Mouse (Mus musculus) cerebellum, postnatal 4 days (tissue): ENCODE measurements around the gene Rbm38.

Experiments
- DNase-seq, 2 experiments: peaks; one replicate each; pipeline ENCODE4 v3.0.0; 2022; ENCODE audit warnings: low spot score in 2 of 2, mixed read lengths in 1 of 2

Gene Rbm38

DNA sequence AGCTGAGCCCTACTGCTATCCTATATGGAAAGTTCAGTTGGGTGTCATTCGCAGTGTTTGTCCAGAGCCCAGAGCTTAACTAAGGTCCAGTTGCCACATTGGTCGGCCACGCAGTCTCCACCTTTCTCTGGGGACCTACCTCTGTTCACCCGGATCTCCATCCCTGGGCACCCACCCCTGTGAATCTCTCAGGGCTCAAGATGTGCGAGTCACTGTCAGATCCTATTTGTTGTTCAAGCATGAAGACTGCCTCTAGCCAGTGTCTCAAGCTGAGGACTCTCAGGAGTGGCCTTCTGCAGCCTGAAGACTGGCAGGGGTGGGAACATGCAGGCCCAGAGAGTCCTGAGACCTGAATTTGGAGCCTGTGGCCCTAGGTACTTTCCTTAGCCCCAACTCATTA lies 15.8 kb downstream of the Rbm38 start:
- no peak for DNase-seq

DNA sequence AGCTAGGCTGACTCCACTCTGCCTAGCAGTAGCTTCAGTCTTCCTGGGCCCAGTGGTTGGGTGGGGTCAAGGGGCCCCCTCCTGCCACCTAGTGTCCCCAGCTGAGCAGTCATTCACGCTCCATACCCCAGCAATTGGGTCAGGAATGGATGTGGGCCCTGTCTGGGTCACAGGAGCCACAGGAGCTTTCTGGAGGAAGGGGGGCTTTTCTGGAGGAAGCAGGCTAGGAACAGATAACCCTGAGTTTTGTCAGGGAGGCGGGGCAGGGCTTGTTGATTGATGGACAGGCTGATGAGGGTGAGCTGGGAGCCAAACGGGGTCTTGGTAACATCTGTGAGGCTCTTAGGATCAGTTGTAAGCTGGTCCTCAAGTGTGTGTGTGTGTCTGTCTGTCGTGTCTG lies 16.3 kb downstream of the Rbm38 start:
- no peak for DNase-seq

DNA sequence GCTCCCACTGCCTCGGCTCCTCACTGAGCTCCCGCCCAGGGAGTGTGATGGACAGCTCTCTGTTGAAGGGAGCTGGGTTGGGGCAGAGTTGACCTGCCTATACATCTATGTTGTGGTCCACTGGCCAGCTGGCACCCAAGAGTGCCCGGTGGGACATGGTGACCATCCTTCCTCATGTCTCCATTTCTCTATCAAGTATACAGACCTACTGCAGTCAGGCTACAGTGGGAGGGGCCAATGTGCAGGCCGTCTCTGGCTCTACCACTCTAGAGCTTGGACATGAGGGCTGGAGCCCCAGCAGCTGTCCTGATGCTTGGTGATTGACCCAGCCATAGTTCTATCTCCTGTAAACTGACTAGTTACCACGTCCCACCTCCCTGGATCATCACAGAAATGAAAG lies 17.0 kb downstream of the Rbm38 start:
- DNase-seq, result no peak

DNA sequence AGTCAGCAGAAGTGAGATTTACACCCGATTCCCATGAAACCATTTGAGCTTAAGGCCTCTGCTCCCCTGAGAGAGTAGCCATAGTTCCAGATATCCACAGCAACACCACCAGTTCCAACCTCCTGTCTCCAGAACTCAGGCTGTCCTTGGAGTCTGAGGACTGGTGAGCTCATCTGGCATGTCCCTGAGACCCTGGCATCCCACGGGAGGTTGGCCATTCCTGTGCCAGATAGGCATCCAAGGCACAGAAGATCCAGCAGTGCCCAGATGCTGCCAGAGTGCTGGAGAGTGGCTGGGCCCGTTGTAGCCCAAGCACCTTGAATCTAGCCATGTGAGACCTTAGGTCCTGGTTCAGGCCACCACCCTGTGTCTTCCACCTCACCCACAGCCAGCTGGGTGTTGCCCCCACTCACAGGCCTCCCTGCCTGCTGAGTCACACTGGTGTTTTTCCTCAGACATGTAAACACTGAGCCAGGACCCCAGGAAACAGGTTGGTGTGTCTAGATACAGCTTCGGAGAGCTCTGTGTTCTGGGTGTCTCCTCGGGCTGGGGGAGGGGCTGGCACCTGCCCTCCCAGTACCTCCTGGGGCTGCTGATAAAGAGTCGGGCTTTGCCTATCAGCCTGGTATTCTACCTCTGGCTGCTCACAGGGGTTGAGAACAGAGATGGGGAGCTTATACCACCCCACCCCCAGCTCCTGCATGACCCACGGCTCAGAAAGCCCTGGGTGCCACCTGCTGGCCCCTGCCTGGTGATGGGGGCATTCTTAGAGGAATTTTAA lies 17.7 kb downstream of the Rbm38 start:
- no peak for DNase-seq

DNA sequence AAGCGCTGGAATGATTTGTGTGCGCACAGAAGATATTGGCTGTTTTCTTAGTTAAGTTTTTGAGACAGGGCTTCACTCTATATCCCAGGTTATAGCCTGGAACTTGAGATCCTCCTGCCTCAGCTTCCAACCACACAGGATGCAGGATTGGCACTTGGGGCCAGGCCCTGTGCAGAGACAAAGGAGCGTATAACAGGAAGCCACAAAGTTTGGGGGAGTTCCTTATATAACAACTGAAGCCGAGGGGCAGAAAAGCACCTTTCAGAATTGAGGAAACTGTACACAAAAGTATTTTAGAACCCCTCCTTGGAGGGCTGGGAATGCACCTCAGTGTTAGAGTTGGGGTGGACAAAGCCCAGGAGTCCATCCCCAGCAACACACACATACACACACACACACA lies 18.7 kb downstream of the Rbm38 start:
- no peak for DNase-seq

DNA sequence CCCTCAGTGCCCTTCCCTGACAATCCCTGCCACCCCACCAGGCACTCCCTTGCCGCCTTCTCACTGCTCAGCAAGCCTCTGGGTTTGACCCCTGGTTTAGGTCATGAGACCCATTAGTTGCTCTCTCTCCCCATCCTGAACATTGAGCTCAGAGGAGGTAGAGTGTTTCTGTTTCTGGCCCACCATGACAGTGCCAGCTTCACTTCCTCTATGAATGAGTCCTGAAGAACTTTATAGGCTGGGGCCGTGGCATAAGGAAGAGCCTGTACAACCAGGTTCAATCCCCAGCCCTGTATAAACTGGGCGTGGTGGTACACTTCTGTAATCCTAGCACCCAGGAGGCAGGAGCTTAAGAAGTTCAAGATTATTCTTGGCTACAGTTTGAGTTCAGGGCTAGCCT lies 20.5 kb downstream of the Rbm38 start:
- no peak for DNase-seq

DNA sequence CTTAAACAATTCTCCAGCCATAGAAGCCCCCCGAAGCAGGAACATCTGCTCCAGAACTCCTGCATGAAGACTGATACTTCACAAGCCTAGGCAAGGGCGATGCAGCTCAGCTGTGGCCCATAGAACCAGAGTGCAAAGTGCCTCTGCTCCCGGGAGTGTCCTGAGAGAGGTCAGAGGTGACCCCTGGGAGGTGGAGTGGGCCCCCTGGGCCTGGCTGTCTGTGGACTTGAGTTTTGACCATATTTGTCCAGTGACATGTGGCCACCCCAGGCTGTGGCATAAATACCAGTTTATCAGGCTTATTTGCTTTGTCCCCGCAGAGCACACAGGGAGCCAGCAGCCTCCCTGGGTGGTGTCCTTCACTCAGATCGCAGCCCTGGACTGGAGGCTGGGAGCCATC lies 20.9 kb downstream of the Rbm38 start:
- DNase-seq, result no peak

DNA sequence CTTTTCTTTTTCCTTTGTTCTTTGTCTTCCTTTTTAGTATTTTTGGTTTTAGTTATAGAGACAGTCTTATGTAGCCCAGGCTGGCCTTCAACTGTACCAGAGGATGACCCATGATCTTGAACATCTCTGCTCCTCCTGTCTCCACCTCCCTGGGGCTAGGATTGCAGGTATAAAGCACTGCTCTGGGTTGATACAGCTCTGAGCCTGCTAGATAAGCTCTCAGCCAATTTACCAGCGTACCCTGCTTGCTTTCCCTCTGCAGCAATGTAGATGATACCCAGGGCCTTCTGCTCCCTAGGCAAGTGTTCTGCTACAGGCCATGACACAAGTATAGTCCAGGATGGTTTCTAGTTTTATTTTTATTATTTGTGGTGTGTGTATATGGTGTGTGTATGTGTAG lies 21.6 kb downstream of the Rbm38 start:
- DNase-seq, result no peak

DNA sequence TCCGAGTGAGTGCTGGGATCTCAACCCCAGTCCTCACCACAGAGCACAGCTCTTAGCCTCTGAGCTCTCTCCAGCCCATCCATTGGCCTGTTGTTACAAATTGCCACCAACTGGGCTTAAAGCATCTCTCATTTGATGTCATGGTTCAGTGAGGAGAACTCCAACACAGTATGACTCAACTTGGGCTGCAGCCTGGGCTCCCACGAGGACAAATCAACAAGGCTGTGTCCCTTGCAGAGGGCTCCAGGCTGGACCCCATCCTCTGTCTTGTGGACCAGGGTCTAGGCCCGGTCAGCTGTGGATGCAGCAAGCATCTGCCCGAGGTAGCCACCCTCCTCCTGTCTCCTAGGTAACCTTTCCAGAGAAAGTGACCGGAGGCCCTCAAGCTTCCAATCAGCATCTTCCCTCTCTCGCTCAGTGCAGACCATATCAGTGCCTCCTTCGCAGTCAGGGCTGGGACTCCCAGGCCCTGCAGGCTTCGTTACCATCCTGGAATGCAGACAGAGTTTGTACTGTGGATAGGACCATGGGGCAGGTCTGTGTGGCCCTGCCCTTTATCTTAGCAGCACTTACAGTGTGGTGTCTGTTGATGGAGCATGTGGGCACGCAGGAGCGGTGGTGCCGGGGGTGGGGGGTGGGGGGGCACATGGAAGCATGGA lies 22.3 kb downstream of the Rbm38 start:
- DNase-seq, result no peak

DNA sequence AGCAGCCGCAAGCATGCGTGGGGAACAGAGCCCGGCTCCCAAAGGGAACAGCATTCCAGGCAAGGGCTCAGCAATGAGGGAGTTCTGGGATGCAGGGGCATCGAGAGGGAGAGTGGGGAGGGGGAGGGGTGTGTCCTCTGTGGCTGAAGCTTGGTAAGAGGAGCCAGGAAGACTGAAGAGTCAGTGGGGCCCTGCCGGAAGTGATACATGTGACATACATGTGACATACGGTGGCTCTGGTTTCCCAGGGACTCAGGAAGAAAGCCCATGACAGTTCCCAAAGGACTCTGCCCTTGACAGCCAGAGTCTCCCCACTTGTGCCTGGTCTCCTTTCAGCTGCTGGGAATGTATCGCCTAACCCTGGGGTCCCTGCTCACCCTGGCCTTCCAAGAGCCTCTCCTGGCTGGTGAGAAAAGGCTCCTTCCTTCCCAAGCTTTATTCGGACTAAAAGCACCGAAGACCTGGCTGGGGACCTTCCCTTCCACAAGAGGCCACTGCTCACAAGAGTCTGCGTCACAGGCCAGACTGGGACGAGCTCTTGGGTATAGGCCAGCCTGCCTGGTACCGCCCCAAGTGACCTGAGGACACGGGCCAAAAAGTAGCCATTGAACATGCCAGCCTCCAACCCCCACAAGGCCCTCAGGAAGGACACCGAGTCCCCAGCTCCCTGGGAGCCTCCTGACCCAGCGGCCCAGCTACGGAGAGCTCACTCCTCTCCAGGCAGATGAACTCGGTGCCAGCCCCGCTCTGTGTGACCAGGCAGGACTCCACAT lies 24.1 kb downstream of the Rbm38 start:
- no peak for DNase-seq

DNA sequence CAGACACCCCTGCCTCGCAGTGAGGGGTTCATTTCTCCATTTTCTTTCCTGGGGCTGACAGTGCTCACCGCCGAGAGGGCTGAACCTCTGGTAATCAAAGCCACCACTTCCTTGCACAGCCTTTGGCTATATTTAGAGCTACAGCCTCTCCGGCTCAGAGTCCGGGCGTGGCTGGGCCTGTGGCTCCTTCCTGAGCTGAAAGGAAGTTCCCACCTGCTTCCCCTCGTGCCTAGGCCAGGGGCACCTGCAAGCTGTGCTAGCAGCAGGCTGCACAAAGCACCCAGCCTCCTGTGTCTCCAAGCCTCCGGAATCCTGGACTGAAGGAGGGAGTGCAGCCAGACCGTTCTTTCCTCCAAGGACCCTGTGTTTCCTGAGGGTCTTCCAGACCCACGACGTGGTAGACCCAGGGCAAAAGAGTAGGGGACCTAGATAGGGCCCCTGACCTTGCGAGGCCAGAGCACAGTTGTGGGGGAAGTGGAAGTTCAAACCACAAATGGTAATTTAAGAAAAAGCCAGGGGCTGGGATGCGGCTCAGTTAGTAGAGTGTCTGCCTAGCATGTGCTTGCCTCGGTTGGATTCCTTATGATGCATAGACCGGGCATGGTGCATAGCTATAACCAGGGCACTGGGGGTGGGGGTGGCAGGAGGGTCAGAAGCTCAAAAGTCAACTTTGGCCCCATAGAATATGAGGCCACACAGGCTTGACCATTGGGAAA lies 26.4 kb downstream of the Rbm38 start:
- DNase-seq, result no peak

DNA sequence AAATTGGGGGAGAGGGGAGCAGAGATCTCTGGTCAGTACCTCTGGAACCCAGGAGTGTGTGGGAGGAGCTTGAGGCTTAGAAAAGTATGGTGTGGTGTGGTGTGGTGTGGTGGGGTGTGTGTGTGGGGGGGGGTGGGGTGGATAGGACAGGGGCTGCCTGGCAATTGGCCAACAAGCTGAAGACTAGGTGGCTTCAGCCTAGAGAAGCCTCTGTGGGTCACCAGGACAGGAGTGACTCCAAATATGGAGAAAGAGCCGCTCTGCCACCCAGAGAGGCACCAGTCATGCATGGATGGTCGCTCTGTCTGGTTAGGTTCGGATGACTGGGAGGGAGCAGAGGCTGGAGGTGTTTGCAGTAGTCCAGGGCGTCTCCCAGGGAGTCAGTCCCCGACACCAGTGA lies 27.2 kb downstream of the Rbm38 start:
- no peak for DNase-seq

DNA sequence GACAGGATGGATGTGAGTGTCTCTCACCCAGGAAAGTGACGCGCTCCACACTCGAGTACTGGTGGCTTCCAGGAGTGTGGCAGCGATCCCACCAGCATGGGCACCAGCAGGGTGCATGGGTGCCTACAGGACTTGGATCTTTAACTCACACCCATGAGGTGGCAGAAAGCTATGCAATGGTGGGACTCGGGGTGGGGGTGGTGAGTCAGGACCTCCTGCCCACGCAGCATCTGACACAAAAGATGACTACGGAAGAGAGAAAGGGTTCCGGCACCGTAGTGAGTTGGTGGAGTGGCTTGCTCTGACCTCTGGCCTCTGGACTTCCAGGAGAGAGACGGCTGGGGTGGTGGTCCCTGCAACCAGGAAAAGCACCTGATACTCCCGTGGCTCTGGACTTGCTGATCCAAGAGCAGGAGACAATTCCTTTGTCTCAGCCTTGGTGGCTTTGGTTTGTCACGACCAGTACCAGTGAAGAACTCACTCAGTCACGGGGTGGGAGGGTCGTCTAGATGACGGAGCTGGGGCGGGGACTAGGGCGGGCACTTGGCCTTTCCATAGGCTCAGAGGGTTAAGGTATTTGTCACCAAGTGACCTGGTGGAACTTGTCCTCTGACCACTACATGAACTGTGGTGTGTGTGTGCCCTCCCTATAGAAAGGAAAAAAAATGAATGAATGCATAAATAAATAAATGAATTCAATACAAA lies 27.9 kb downstream of the Rbm38 start:
- no peak for DNase-seq

DNA sequence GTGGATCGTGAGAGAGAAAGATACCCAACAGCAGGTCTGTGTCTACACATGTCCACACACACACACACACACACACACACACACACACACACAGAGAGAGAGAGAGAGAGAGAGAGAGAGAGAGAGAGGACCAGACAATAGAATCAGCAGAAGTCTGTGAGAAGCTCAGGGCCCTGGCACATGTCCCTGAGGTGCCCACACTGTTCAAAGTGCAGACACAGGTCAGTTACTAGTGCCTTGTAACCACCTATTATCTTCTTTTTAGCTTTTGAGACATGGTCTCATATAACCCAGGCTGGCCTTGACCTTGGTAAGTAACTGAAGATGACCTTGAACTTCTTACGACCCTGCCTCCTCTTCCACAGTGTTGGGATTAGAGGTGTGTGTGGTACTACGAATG lies 28.9 kb downstream of the Rbm38 start:
- DNase-seq, result no peak

DNA sequence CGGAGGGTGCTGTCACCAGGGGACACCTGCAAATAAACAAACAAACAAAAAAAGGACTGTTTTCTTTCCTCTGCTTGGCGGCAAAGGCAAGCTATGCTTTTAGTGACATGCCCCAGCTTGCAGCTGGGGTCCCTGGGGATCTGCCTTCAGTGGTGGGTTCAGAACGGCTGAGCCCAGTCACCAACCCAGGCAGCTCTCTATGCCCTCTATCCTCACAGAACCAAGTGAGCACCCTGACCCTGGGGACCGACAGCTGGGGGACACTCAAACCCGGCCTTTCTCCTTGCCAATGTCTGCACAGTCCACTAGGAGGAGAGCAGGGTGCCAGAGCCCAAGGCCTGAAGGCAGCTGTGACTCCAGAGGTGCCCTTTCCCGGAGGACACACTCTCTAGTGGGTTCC lies 29.5 kb downstream of the Rbm38 start:
- no peak for DNase-seq

DNA sequence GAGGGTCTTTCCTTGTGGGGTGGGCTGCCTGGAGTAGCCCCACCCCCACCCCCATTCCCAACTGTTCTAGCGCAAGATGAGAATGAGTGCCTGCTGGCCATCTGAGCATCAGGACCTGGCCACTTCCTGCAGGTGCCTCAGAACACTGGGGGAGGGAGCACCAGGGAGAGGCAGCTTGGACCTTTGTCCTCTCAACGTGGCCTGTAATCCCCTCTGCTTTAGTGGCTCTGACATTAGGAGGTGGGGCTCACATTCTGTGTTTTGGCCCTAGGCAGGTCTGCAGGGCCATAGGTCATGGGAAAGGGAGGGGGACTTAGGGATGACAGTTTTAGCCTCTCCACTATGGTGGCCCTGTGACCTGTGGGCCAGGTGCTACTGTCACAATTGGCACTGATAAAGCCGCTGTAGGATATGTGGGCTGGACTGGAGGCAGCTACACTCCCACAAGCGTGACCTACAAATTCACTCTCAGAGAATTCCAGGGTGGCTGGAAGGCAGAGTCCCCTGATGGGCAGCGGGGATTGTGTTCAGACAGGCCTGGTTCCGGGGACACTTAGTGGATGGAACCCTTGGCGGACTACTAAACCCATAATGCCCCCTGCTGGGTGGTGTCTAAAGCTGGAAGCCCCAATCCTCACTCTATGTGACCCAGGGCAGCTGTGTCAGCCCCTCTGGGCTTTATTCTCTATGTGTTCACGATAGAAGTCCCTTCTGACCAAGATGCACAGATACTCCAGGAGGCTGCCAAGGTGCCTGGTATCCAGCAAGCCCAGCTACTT lies 30.5 kb downstream of the Rbm38 start:
- DNase-seq, result no peak

DNA sequence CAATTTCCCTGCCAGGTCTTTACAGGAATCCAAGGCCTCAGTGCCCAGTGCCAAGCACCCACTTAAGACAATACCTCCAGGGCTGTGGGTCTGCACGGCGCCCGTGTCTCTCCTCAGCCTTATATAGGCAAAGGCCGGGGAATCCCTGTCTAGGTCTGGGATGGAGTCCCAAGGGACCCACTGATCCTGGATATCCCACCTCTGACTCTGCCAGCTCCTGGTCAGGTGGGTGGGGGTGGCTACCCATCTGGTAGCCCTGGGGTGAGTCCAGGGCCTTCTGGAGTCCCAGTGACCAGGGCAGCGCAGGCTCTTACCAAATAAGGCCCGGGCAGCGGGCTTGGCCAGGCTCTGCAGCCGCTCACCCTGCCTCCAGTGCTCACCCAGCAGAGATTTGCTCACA lies 32.6 kb downstream of the Rbm38 start:
- no peak for DNase-seq

DNA sequence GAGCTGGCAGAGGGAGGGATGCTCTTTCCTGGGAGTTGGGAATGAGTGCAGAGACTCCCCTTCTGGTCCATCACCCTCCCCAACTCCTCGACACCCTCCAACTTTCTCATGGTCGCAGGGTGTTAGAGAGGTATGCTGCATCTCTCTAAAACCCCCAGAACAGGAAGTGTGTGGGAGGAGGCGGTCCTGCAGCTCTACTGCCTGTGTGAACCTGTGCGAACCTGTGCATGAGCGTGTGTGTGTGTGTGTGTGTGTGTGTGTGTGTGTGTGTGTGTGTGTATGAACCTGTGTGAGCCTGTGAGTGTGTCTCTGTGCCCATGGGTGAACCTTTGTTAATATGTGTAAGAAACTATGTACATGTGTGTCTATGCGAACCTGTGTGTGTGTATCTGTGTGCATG lies 33.5 kb downstream of the Rbm38 start:
- no peak for DNase-seq

DNA sequence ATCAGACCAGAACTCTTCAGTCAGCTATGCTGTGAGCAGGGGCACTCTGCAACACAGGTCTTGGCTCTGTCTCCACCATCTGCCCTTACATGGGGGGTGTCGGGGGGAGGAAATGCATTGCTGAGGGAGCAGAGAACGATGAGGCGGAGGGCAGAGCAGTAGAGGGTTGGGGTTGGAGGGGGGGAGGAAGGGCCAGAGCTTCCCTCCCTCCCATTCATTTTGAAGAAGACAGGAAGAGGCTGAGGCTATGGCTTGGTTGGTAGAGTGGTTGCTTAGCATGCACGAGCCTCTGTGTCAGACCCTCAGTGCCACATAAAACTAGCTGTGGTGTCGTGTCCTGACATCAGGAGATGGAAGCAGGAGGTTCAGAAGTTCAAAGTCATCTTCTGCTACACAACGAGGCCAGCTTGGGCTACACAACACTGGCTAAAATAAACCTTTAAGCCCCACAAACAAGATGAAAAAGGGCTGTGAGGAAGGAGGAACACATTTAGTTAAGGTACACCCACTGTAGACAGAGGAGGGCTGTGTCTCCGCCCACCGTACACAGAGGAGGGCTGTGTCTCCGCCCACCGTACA lies 36.1 kb downstream of the Rbm38 start:
- DNase-seq, result no peak

DNA sequence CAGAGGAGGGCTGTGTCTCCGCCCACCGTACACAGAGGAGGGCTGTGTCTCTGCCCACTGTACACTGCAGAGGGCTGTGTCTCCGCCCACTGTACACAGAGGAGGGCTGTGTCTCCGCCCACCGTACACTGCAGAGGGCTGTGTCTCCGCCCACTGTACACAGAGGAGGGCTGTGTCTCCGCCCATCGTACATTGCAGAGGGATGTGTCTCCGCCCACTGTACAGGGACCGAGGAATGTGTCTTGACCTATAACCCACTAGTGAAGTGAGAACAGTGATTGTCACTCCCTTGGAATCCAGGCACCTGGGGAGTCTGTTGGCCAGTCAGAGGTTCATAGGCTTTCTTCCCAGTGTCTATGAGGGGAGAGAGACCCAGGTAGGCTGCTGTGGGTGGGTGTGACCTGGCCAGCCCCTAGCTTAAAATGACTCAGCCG lies 36.6 kb downstream of the Rbm38 start:
- no peak for DNase-seq
